Mouse (Mus musculus): ENCODE data around the gene 4930435E12Rik. TPM values are rescaled to one million over a fixed set of nuclear protein-coding genes. Genes with fewer than 3 reads are reported as not detected.

4930435E12Rik gene
- total RNA-seq, 2 experiments from 2014 or later: not detected

DNA sequence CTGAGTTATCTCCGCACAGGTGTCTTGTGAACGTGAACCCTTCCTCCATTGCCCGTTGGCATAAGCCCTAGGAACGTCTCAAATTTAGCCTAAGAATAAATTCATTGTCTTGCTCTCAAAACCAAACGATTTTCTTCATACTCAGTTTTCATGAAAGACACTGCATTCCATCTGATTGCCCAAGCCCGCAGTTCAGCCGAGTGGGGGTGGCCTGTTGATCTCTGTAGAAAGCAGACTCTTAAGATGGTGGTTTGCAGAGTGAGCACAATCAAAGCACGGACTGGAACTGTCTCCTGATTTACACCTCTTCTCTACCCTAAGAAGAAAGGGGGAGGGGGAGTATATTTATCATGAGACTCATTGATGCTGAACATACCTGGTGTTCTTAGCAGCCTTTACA is 66.1 kb downstream of the 4930435E12Rik start:
- DNase-seq: no peak
- no peak for TF ChIP-seq CTCF (IDR thresholded peaks at IDR 0.05)
- Histone ChIP-seq H3K4me3 (no peak overlapping the region), H3K27ac (no peak overlapping the region)
- intact Hi-C loops (cut with DNase I): no loop called here

Other genes with a start within 250 kb of the 4930435E12Rik start
- 10 to 100 TPM; 11.9 to 18.6 TPM for gene Arhgap31, start 115.5 kb downstream of the 4930435E12Rik start, total RNA-seq (2021)
- 1 to 10 TPM; 3.3 to 7.0 TPM for gene B4galt4, start 86.5 kb downstream of the 4930435E12Rik start, total RNA-seq (2021)
- gene Upk1b, start 28.4 kb downstream of the 4930435E12Rik start, total RNA-seq (2021): not detected
- gene Igsf11, start 63.9 kb upstream of the 4930435E12Rik start, total RNA-seq (2021): under 1 TPM; 0.17 to 0.18 TPM

Measured in gastrocnemius, adult 2 months (tissue).